Mouse (Mus musculus): Measurements from ENCODE around the gene Cd207. TPM values are rescaled to one million over a fixed set of nuclear protein-coding genes. Genes with fewer than 3 reads are reported as not detected.
"Not testable (repeated sequence)": the region's sequence is repeated elsewhere in the genome, so short reads cannot be mapped to it uniquely, and the experiment has no call there.

Gene Cd207
- total RNA-seq, 1 experiment from 2014 or later: not detected

DNA sequence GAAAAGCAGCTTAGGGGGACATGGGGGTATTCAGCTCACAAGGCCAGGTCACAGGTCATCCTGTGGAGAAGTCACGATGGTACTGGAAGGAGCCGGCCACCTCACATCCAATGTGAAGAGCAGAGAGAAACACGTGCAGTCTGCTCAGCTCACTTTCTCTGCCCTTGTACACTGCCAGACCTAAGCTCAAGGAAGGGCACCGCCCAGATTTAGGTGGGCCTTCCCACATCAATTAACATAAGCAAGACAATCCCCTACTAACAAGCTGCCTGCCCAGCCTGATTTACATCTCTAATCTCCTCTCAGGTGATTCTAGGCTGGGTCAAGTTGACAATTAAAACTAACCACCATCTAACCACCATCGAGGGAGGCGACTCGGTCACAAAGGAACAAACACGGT lies 20.3 kb upstream of the Cd207 start:
- DNase-seq: no peak

GRCm38 (mm10) chr6:83696684-83697083 lies 19.0 kb upstream of the Cd207 start:
- no peak for DNase-seq

GRCm38 (mm10) chr6:83695731-83696130 lies 18.1 kb upstream of the Cd207 start:
- DNase-seq: no peak

- DNase-seq: peak; percentile 30
Measured at GRCm38 (mm10) chr6:83693835-83694234, 16.2 kb upstream of the Cd207 start.

- DNase-seq: no peak
Measured at GRCm38 (mm10) chr6:83692962-83693361, 15.3 kb upstream of the Cd207 start.

- no peak for DNase-seq
Measured at GRCm38 (mm10) chr6:83690936-83691335, 13.3 kb upstream of the Cd207 start.

GRCm38 (mm10) chr6:83690277-83690676 lies 12.6 kb upstream of the Cd207 start:
- peak; percentile 34 for DNase-seq

GRCm38 (mm10) chr6:83689374-83689773 lies 11.7 kb upstream of the Cd207 start:
- no peak for DNase-seq

DNA sequence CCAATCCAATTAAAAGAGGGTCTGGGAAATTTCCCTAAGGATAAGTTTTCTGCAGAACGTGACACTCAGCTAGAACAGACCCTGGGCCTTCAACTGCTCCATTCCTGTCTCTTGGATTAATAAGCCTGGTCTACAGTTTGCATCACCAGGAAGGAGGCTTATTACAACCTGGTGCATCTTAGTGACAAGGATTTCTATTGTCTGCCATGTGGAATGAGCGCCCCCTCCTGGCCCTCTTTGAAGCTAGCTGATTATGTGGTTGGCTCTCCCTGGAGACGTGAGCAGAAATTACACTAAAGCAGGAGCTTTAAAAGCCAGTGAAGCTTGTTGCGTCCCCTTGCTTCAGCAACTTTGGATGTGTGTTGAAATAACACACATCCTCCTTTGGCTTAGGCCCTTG lies 4.3 kb downstream of the Cd207 start:
- DNase-seq: peak; percentile 78

DNA sequence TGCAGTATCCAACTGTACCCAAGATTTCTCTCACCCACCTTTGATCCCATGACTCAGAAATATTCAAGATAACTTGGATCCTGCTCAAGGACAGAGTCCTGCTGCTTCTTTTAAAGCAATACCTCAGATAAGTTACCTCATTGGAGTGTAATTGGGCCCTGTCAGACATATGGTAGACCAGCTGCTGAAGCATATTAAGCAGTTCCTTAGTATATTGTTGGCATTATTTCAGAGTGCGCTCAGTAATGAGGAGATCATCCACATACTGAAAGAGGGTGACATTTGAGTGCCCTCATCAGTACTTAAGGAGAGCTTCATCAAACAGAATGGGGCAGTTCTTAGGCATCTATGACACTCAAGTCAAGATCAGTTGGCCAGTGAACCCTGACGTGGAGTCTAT lies 12.6 kb downstream of the Cd207 start:
- DNase-seq: no peak

GRCm38 (mm10) chr6:83660821-83661220 lies 16.8 kb downstream of the Cd207 start:
- DNase-seq: no peak

- no peak for DNase-seq
Measured at GRCm38 (mm10) chr6:83656087-83656486, 21.6 kb downstream of the Cd207 start, which contains the start of gene Clec4f. Gene Clec4f, minus strand, starts transcription at chr6:83656187.

GRCm38 (mm10) chr6:83646715-83647114 lies 30.9 kb downstream of the Cd207 start:
- DNase-seq: no peak

GRCm38 (mm10) chr6:83635329-83635728 lies 42.3 kb downstream of the Cd207 start:
- no peak for DNase-seq

DNA sequence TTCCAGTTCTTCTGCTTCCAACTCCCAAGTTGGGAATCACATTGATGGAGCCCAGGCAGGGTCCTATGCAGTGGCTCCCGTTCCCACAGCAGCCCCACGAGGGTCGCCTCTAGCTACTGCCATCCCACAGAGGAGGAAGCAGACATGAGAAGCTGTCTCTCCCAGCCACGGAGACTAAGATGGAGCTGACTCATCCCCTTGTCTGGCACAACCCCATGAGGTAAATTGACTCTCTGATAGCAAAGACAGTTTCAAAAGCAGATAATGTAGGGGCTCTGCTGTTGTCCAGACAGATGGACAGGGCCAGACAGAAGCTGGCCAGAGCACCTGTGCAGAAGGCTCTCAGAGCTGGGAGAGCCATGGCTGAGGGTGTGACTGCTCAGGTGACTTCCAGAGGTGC lies 43.0 kb downstream of the Cd207 start:
- DNase-seq: not testable (repeated sequence)

DNA sequence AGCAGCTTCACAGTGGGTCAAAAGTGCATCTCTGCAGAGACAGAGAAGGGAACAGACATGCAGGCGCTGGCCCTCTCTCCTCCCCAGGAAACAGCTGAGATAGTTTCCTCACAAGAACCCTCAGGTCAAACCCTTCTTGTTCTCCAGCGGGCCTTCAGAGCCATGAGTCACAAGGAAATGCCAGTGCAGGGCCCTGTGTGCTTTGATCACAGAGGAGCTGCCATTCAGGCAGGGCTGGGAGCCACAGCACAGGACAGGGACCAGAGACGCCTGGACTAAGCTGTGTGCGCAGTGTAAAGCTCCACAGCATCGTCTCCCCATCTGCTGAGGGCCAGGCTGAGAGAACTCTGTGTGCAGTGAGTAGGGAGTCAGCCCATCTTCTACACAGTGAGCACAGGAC lies 43.6 kb downstream of the Cd207 start:
- not testable (repeated sequence) for DNase-seq

DNA sequence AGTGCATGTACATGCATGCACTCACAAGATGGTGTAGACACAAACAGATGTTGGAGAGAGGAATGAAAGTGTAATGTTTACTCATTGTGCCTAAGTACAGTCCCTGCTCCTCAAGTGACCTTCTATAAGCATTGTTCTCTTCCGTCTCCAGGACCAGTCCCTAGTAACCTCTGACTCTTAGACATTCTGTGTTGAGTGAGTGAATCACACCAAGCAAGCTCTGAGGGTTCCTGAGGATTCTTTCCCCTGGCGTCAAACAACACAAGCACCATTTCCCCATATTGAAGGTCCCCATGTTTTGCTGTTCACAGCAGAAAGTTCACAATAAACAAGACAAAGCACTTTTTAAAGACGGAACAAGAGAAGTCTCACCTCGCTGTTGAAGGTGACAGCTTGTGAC lies 45.8 kb downstream of the Cd207 start:
- no peak for DNase-seq

DNA sequence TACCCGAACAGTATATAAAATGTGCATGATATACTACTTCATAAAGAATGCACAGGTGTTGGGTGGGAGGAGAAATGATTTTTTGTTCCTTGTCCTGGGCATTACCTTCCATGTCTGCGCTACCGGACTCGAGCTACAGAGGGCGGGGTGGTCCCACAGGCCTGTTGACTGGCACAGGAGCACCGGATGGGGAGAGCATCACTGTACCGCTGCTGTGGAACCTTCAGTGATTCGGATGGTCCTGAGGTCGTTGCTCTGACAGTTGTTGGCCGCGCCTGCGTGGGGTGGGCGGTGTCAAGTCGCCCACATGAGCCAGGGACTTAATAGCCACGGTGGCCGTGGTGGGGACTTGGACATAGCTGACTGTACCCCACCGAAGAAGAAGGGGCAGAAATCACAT lies 50.9 kb downstream of the Cd207 start:
- DNase-seq: no peak

Other genes with a start within 250 kb of the Cd207 start
- 38.5 and 52.6 TPM in 2 replicates for gene Tet3, start 218.8 kb downstream of the Cd207 start, total RNA-seq (2021)
- gene Dguok, start 170.9 kb downstream of the Cd207 start, total RNA-seq (2021): 50.2 and 56.8 TPM in 2 replicates
- gene Actg2, start 141.6 kb downstream of the Cd207 start, total RNA-seq (2021): not detected in 2 replicates
- gene Stambp, start 105.1 kb downstream of the Cd207 start, total RNA-seq (2021): 28.9 and 31.1 TPM in 2 replicates
- gene Clec4f, start 21.7 kb downstream of the Cd207 start, total RNA-seq (2021): not detected in 2 replicates
- not detected in 2 replicates for gene Vax2, start 33.4 kb upstream of the Cd207 start, total RNA-seq (2021)
- gene Atp6v1b1, start 65.1 kb upstream of the Cd207 start, total RNA-seq (2021): not detected in 2 replicates
- 0.30 TPM in 1 of 2 replicates, not detected in the other for gene Ankrd53, start 84.8 kb upstream of the Cd207 start, total RNA-seq (2021)
- gene Tex261, start 98.0 kb upstream of the Cd207 start, total RNA-seq (2021): 108 and 125 TPM in 2 replicates
- gene Nagk, start 117.1 kb upstream of the Cd207 start, total RNA-seq (2021): 50.4 and 59.5 TPM in 2 replicates
- 21.1 and 28.2 TPM in 2 replicates for gene Paip2b, start 153.9 kb upstream of the Cd207 start, total RNA-seq (2021)
- 102 and 117 TPM in 2 replicates for gene Zfp638, start 189.3 kb upstream of the Cd207 start, total RNA-seq (2021)

All from adrenal gland, postnatal 25 days (tissue).